Mouse (Mus musculus) neural tube, embryonic 11.5 days (tissue): ENCODE results near the gene St7. TPM values are rescaled to one million over a fixed set of nuclear protein-coding genes. Genes with fewer than 3 reads are reported as not detected.

Experiments
- ATAC-seq: fragments of 200-750 bp; cut with Nextera tagmentation; 2 replicates; pipeline ENCODE4 v1.8.0; 2017; ENCODE audit warnings: moderate number of reproducible peaks, mild to moderate bottlenecking, moderate TSS enrichment, moderate library complexity; ENCODE audit not compliant: insufficient read depth, low FRiP score, low TSS enrichment
- DNase-seq: peaks from one replicate; pipeline ENCODE4 v3.0.0-alpha.2; 2015; ENCODE audit warnings: low spot score
- H3K27ac ChIP-seq: fragments of 300-500 bp; sonication (generic); 2 replicates; pipeline ENCODE4 v1.5.1; 2014; ENCODE audit warnings: low read depth, mild to moderate bottlenecking, low read length
- H3K27me3 ChIP-seq: fragments of 300-500 bp; sonication (generic); 2 replicates; pipeline ENCODE4 v1.6.1; 2014; ENCODE audit warnings: mild to moderate bottlenecking, low read length, mixed read lengths; ENCODE audit not compliant: control insufficient read depth, insufficient read depth
- H3K36me3 ChIP-seq: fragments of 300-500 bp; sonication (generic); 2 replicates; pipeline ENCODE4 v1.6.1; 2014; ENCODE audit warnings: mild to moderate bottlenecking, low read length, moderate library complexity, mixed read lengths; ENCODE audit not compliant: control insufficient read depth, insufficient read depth
- H3K4me1 ChIP-seq: fragments of 300-500 bp; sonication (generic); 2 replicates; pipeline ENCODE4 v1.6.1; 2014; ENCODE audit warnings: low read length, mixed read lengths; ENCODE audit not compliant: control insufficient read depth, insufficient read depth
- H3K4me2 ChIP-seq: fragments of 300-500 bp; sonication (generic); 2 replicates; pipeline ENCODE4 v1.6.1; 2014; ENCODE audit warnings: low read depth, mild to moderate bottlenecking, moderate library complexity
- H3K4me3 ChIP-seq: fragments of 300-500 bp; sonication (generic); 2 replicates; pipeline ENCODE4 v1.5.1; 2014; ENCODE audit warnings: low read depth, low read length
- H3K9ac ChIP-seq: fragments of 300-500 bp; sonication (generic); 2 replicates; pipeline ENCODE4 v1.6.1; 2014; ENCODE audit warnings: mild to moderate bottlenecking, low read length
- H3K9me3 ChIP-seq: fragments of 300-500 bp; sonication (generic); 2 replicates; pipeline ENCODE4 v1.6.1; 2016; ENCODE audit warnings: low read length; ENCODE audit not compliant: control insufficient read depth
- WGBS: fragments of 180-500 bp; shearing (Covaris S2); extraction: QIAGEN DNeasy Blood & Tissue Kit; methylation state at CpG from one replicate; pipeline ENCODE4 v1.1.7; 2014; 5-methylcytosine and 5-hydroxymethylcytosine counted together
- polyA plus RNA-seq: library from polyadenylated mRNA; unstranded; fragments of >200 nt; fragmentation: Nextera tagmentation; extraction: Ambion mirVana; gene quantifications from 2 replicates; pipeline ENCODE4 v1.2.1, GENCODE M21; 2014

The St7 gene
- polyA plus RNA-seq, 1 experiment from 2014 or later, result 41.8 TPM

GRCm38 (mm10) chr6:17804468-17804867, 111.7 kb downstream of the St7 start:
- ATAC-seq (no peak), DNase-seq (no peak)
- no peak overlapping the region for H3K27ac ChIP-seq
- H3K9ac ChIP-seq, result no peak overlapping the region
- no peak overlapping the region for H3K4me3 ChIP-seq
- H3K27me3 ChIP-seq, result no peaks in the 10 kb centered on the region
- peaks cover 7% of the 10 kb centered on the region for H3K4me1 ChIP-seq
- no peaks in the 10 kb centered on the region for H3K36me3 ChIP-seq
- H3K9me3 ChIP-seq, result no peaks in the 10 kb centered on the region
- 79% methylated on average over 3 of the region's 3 CpGs for WGBS
- H3K4me2 ChIP-seq, result no peak overlapping the region

GRCm38 (mm10) chr6:17806569-17806968, 113.8 kb downstream of the St7 start:
- H3K4me2 ChIP-seq, result no peak overlapping the region
- H3K4me3 ChIP-seq, result no peak overlapping the region
- H3K27me3 ChIP-seq, result no peaks in the 10 kb centered on the region
- H3K36me3 ChIP-seq, result no peaks in the 10 kb centered on the region
- peak overlapping the region; percentile 76 for H3K27ac ChIP-seq
- DNase-seq, result peak; percentile 67
- no peaks in the 10 kb centered on the region for H3K9me3 ChIP-seq
- H3K4me1 ChIP-seq, result peaks cover 7% of the 10 kb centered on the region
- WGBS, result 10% methylated on average over 4 of the region's 4 CpGs
- no peak overlapping the region for H3K9ac ChIP-seq
- ATAC-seq, result peak; percentile 84

GRCm38 (mm10) chr6:17811063-17811462, 118.3 kb downstream of the St7 start:
- Histone ChIP-seq H3K4me3 (no peak overlapping the region), H3K4me1 (peaks cover 7% of the 10 kb centered on the region), H3K27ac (no peak overlapping the region), H3K36me3 (no peaks in the 10 kb centered on the region), H3K9me3 (no peaks in the 10 kb centered on the region), H3K9ac (no peak overlapping the region), H3K27me3 (no peaks in the 10 kb centered on the region), H3K4me2 (no peak overlapping the region)
- ATAC-seq (no peak), DNase-seq (no peak)
- 83% methylated on average over 2 of the region's 2 CpGs for WGBS

- no peak for ATAC-seq
- no peaks in the 10 kb centered on the region for H3K27me3 ChIP-seq
- no peak overlapping the region for H3K4me3 ChIP-seq
- H3K4me2 ChIP-seq, result no peak overlapping the region
- H3K27ac ChIP-seq, result no peak overlapping the region
- no peak for DNase-seq
- no peak overlapping the region for H3K9ac ChIP-seq
- no peaks in the 10 kb centered on the region for H3K9me3 ChIP-seq
- H3K4me1 ChIP-seq, result peaks cover 6% of the 10 kb centered on the region
- H3K36me3 ChIP-seq, result no peaks in the 10 kb centered on the region
Observed at GRCm38 (mm10) chr6:17811531-17811930, 118.8 kb downstream of the St7 start.

GRCm38 (mm10) chr6:17814074-17814649, 121.4 kb downstream of the St7 start:
- ATAC-seq, result no peak
- WGBS, result 57% methylated on average over 2 of the region's 2 CpGs
- H3K27ac ChIP-seq, result no peak overlapping the region
- no peak overlapping the region for H3K4me2 ChIP-seq
- DNase-seq, result no peak
- no peaks in the 10 kb centered on the region for H3K4me1 ChIP-seq
- no peaks in the 10 kb centered on the region for H3K9me3 ChIP-seq
- H3K9ac ChIP-seq, result no peak overlapping the region
- no peaks in the 10 kb centered on the region for H3K27me3 ChIP-seq
- no peaks in the 10 kb centered on the region for H3K36me3 ChIP-seq
- H3K4me3 ChIP-seq, result no peak overlapping the region

GRCm38 (mm10) chr6:17816865-17817435, 124.2 kb downstream of the St7 start:
- ATAC-seq (peak; percentile 75), DNase-seq (peak; percentile 41)
- H3K9me3 ChIP-seq, result no peaks in the 10 kb centered on the region
- no peaks in the 10 kb centered on the region for H3K27me3 ChIP-seq
- no peak overlapping the region for H3K4me2 ChIP-seq
- H3K36me3 ChIP-seq, result no peaks in the 10 kb centered on the region
- H3K9ac ChIP-seq, result no peak overlapping the region
- H3K27ac ChIP-seq, result no peak overlapping the region
- 5% methylated on average over 3 of the region's 3 CpGs for WGBS
- no peak overlapping the region for H3K4me3 ChIP-seq
- H3K4me1 ChIP-seq, result no peaks in the 10 kb centered on the region

GRCm38 (mm10) chr6:17823614-17824013, 130.9 kb downstream of the St7 start:
- DNase-seq, result no peak
- WGBS, result 97% methylated on average over 2 of the region's 2 CpGs
- no peaks in the 10 kb centered on the region for H3K27me3 ChIP-seq

GRCm38 (mm10) chr6:17824735-17825134, 132.0 kb downstream of the St7 start:
- Histone ChIP-seq H3K27ac (no peak overlapping the region), H3K4me2 (no peak overlapping the region), H3K27me3 (no peaks in the 10 kb centered on the region), H3K36me3 (no peaks in the 10 kb centered on the region; the same call in 1 of the 2 replicates), H3K9me3 (no peaks in the 10 kb centered on the region), H3K4me3 (no peak overlapping the region), H3K4me1 (no peaks in the 10 kb centered on the region), H3K9ac (no peak overlapping the region)
- WGBS, result 96% methylated on average over 1 of the region's 1 CpGs
- DNase-seq (no peak), ATAC-seq (no peak)

More at GRCm38 (mm10) chr6:17823614-17824013, 130.9 kb downstream of the St7 start:
- no peak overlapping the region for H3K9ac ChIP-seq
- no peaks in the 10 kb centered on the region; the same call in 1 of the 2 replicates for H3K36me3 ChIP-seq
- H3K9me3 ChIP-seq, result no peaks in the 10 kb centered on the region
- ATAC-seq, result no peak
- no peak overlapping the region for H3K27ac ChIP-seq
- no peak overlapping the region for H3K4me3 ChIP-seq
- no peaks in the 10 kb centered on the region for H3K4me1 ChIP-seq
- no peak overlapping the region for H3K4me2 ChIP-seq

GRCm38 (mm10) chr6:17828382-17828781, 135.6 kb downstream of the St7 start:
- ATAC-seq (no peak), DNase-seq (no peak)
- no peaks in the 10 kb centered on the region; the same call in 1 of the 2 replicates for H3K36me3 ChIP-seq
- 85% methylated on average over 4 of the region's 4 CpGs for WGBS
- H3K9me3 ChIP-seq, result no peaks in the 10 kb centered on the region
- H3K4me3 ChIP-seq, result no peak overlapping the region
- no peaks in the 10 kb centered on the region for H3K27me3 ChIP-seq
- H3K27ac ChIP-seq, result no peak overlapping the region
- H3K9ac ChIP-seq, result no peak overlapping the region
- no peaks in the 10 kb centered on the region for H3K4me1 ChIP-seq
- H3K4me2 ChIP-seq, result no peak overlapping the region
